Mouse (Mus musculus) mesoderm, embryonic 11.5 days (tissue): ENCODE data around the gene Nisch.

Experiments
- DNase-seq: peaks from one replicate; pipeline ENCODE4 v3.0.0-alpha.2; 2012; ENCODE audit warnings: low read depth, low spot score

The Nisch gene

GRCm38 (mm10) chr14:31161638-31162037, 55.1 kb downstream of the Nisch start:
- DNase-seq, result no peak

GRCm38 (mm10) chr14:31161191-31161590, 55.6 kb downstream of the Nisch start:
- no peak for DNase-seq

GRCm38 (mm10) chr14:31160196-31161150, 56.3 kb downstream of the Nisch start:
- DNase-seq, result no peak

GRCm38 (mm10) chr14:31145694-31146093, 71.1 kb downstream of the Nisch start:
- no peak for DNase-seq

- DNase-seq, result no peak
These were observed 75.7 kb downstream of the Nisch start for GRCm38 (mm10) chr14:31141011-31141410.

- no peak for DNase-seq
These were observed 76.6 kb downstream of the Nisch start for GRCm38 (mm10) chr14:31140141-31140540.

- DNase-seq, result no peak
These were observed 77.1 kb downstream of the Nisch start for GRCm38 (mm10) chr14:31139666-31140065.

GRCm38 (mm10) chr14:31138897-31139429, 77.8 kb downstream of the Nisch start:
- DNase-seq, result no peak

- no peak for DNase-seq
These were observed 78.4 kb downstream of the Nisch start for GRCm38 (mm10) chr14:31138219-31138896.

GRCm38 (mm10) chr14:31137791-31138190, 79.0 kb downstream of the Nisch start:
- no peak for DNase-seq

- no peak for DNase-seq
These were observed 79.5 kb downstream of the Nisch start for GRCm38 (mm10) chr14:31137281-31137595.

GRCm38 (mm10) chr14:31136411-31137280, 80.1 kb downstream of the Nisch start:
- no peak for DNase-seq

- no peak for DNase-seq
These were observed 81.0 kb downstream of the Nisch start for GRCm38 (mm10) chr14:31135495-31136410.

GRCm38 (mm10) chr14:31134015-31135000, 82.4 kb downstream of the Nisch start:
- no peak for DNase-seq

GRCm38 (mm10) chr14:31133023-31133665, 83.6 kb downstream of the Nisch start:
- DNase-seq, result no peak

GRCm38 (mm10) chr14:31132491-31132975, 84.2 kb downstream of the Nisch start:
- DNase-seq, result no peak

- peak; percentile 37 for DNase-seq
These were observed 84.7 kb downstream of the Nisch start for GRCm38 (mm10) chr14:31132031-31132430.

- peak; percentile 75 for DNase-seq
These were observed 85.4 kb downstream of the Nisch start for GRCm38 (mm10) chr14:31131272-31131821.
